Mouse (Mus musculus) adrenal gland, adult (tissue): ENCODE measurements at regions not wholly inside any gene's neighbourhood (a gene's known extent, or its start where the extent isn't known, plus 50 kb on each side); places are given as distances from the start of the nearest gene placed in this dataset.
"Not testable (repeated sequence)": the region's sequence is repeated elsewhere in the genome, so short reads cannot be mapped to it uniquely, and the experiment has no call there.

Experiments
- DNase-seq, 2 experiments: peaks; one replicate each; pipeline ENCODE4 v3.0.0; 2022 to 2023; ENCODE audit warnings: low spot score in 1 of 2; ENCODE audit not compliant: inconsistent age in 2 of 2

DNA sequence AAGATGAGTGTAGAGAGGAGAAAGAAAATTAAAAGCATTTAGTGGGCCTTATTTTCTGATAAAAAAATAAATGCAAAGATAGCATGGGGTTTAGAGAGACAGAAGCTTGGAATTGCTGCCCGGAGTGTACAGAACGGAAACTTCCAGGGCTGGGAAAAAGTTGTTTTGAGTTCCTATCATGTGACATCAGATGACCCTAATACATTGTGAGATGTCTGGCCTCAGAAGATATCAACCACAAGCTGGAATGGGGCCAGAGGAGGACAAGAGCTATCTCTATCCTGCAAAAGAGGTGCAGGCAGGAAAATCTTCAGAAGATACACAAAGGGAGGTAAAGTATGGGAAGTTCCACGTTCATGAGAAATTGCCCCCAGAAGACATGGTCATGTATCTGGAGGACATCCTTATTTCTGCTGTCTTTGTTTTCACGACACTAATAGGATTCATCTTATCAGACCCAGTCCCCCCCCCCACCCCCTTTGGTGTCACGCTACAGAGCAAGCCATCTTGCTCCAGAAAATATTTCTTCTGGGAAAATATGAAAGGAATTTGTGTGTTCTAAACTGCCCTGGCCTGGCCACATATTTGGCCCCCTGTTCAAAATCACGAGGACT lies 408.3 kb upstream of the N6amt1 start:
- DNase-seq, result no peak

- DNase-seq, result no peak
These were observed 408.9 kb upstream of the N6amt1 start for GRCm38 (mm10) chr16:86945058-86945457.

DNA sequence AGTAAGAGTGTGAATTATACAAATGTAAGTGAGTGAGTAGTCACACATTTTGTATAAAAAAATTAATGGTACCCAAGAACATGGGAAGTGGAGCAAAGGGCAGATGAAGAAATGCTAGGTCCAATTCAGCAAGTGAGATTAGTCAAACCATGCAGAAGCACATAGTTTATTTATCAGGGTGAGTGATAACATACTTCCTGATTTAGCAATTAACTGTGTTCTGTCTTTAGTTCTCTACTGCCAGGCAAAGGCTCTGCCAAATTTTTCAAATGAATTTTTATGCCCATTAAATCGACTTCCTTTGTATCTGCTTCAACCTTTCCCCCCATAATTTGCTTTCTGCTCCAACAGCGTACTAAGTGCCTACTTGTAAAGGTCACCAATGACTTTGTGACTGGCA lies 419.0 kb upstream of the N6amt1 start:
- DNase-seq, result no peak

GRCm38 (mm10) chr16:86932765-86933164 lies 421.2 kb upstream of the N6amt1 start:
- peak; percentile 7 to 26 for DNase-seq

GRCm38 (mm10) chr16:86897967-86898710 lies 455.8 kb upstream of the N6amt1 start:
- DNase-seq, result no peak

DNA sequence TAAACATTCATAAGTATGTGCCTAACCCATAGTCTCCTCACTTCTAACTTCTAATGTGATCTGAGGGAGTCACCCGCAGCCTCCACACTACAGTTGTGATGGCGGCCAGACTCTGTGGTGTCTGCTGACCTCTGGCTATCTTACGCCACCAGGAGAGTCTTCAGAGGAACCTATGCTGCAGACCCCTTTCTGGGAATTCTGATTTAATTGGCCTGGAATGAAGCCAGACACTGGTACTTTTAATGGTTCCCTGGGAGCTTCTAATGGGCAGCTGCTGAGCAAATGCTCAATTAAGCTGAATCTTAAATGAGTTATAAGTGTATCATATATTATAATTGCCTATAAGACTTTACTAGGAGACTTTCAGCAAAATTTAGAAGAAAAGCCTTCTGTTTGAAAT lies 459.0 kb upstream of the N6amt1 start:
- no peak for DNase-seq

GRCm38 (mm10) chr16:86894333-86894732 lies 459.7 kb upstream of the N6amt1 start:
- no peak for DNase-seq

DNA sequence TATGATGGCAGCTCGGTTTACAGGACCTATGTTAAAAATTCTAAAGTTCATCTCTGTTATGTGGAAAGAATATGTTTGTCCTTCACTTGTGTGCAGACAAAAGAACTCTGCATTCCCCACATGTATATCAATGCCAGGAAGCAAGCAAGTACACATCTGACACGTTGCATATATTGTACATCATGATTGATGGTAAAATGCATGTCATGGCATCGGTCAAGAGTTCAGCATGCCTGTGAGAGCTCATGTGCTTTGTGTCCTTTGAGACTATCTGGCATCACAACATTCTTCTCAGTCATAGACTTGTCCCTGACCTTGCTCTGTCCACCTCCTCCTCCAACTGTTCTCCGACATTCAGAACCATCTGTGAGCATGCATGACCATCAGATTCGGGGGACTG lies 465.6 kb upstream of the N6amt1 start:
- no peak for DNase-seq

GRCm38 (mm10) chr16:86887605-86888004 lies 466.4 kb upstream of the N6amt1 start:
- no peak for DNase-seq

- no peak for DNase-seq
These were observed 470.1 kb upstream of the N6amt1 start for GRCm38 (mm10) chr16:86883862-86884261.

DNA sequence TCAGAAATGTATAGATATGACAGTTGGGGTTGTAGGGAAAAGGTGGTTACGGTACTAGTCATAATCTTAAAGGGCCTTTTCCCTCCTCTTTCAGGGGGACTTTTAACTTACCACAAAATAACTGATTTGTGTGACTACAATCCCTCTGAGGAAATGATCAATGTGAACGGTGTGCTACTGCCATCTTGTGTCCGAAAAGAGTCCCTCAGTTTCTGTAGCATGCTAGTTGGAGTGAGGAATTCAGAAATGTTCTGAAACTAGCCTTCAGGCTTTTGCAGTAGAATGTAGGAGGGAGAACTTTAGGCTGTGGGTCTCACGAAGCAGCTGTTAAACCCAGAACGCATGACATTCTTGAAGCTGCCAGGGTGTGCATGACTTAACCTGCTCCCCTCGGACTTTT lies 471.5 kb upstream of the N6amt1 start:
- peak; percentile 17 to 81 for DNase-seq

GRCm38 (mm10) chr16:86881583-86881982 lies 472.4 kb upstream of the N6amt1 start:
- no peak for DNase-seq

- DNase-seq, result no peak
These were observed 493.2 kb upstream of the N6amt1 start for GRCm38 (mm10) chr16:86860828-86861227.

GRCm38 (mm10) chr16:86855891-86856290 lies 498.1 kb upstream of the N6amt1 start:
- no peak for DNase-seq

- DNase-seq, result no peak
These were observed 498.7 kb upstream of the N6amt1 start for GRCm38 (mm10) chr16:86855312-86855711.

GRCm38 (mm10) chr16:86853398-86853797 lies 500.6 kb upstream of the N6amt1 start:
- DNase-seq, result peak in 1 of 2 experiments; percentile 28

DNA sequence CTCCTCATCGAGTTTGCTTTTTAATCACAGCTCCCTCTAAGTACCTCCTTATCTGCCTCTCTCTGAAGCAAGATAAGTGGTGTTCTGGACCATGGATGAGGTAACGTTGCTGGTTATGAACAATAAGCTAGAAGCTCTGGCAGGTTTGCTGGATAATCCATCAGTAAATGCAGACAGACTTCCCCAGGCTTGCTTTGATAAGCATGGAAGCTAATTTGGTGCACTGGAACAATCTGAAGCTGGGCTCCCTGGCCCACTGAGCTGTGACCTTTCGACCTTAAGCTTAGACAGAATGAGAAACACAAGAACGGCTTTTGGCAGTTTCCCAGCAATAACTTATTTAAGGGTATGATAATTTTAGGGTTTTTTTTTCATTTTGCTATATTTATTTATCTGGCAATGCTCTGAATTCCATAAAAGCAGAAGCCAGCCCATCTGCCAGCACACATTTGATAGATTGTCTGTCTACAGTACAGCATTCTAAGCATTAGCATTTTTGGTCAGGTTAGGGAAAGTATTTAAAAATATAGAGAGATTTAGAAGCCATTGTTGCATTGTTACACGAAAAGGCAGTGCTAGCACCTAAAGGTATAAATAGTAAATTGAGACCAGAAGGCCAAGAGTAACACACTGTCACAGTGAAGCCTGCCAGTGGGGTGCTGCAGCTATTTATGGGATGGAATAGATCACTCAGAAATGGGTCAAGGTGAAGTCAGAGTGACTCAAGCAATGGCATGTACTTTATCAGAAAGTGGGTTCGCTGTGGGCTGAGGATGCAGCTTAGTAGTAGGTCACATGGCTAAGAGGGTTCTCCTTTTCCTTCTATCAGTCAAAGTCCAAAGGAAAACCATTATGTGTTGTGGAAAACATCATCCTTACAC lies 515.3 kb upstream of the N6amt1 start:
- peak; percentile 42 to 70 for DNase-seq

- no peak for DNase-seq
These were observed 526.3 kb upstream of the N6amt1 start for GRCm38 (mm10) chr16:86827645-86828044.

GRCm38 (mm10) chr16:86826641-86827040 lies 527.3 kb upstream of the N6amt1 start:
- DNase-seq, result no peak

DNA sequence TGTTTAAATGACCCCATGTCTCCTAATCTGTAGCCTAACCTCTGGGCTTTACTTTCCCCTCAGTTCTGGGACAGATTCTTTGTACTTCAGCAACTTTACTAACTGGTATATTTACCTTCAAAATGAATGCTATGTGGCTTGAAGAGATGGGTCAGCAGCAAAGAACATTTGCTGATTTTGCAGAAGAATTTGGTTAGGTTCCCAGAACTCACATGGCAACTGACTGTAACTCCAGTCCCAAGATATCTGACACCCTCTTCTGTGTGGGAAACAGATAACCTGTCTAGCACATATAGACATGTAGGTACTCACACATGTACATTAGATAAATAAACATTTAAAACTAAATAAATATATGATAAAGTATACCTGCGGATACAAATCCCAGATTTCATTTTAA lies 530.5 kb upstream of the N6amt1 start:
- DNase-seq, result no peak

DNA sequence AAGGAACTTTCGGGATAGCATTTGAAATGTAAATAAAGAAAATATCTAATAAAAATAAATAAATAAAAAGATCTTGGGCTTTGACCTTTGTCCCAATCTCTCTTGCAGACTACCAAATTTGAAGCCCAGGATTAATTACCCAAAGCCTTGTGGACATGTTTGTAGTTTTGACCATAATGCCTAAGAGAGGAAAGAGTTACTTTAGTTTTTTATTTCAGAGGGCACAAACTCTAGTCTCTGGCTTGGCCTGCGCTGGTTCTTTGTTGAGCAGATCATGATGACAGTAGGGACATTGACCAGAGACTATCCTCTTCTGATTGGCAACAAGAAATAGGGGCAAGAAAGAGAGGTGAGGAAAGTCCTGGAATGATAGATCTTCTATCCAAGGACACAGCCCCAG lies 532.4 kb upstream of the N6amt1 start:
- DNase-seq, result no peak

DNA sequence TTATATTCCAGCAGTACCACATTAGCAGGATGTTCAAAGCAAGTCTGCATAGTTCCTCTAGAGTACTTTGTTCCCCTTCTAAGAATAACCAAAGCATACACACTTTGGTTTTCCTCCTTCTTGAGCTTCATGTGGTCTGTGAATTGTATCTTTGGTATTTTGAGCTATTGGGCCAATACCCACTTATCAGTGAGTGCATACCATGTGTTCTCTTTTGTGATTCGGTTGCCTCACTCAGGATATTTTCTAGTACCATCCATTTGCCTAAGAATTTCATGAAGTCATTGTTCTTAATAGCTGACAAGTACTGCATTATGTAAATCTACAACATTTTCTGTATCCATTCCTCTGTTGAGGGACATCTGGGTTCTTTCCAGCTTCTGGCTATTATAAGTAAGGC lies 535.3 kb upstream of the N6amt1 start:
- not testable (repeated sequence) for DNase-seq
